Mouse (Mus musculus) thymus, adult 2 months (tissue): ENCODE measurements around the gene Olfr449. TPM values are rescaled to one million over a fixed set of nuclear protein-coding genes. Genes with fewer than 3 reads are reported as not detected.

Experiments used
- DNase-seq: peaks from one replicate; pipeline ENCODE4 v3.0.0; 2021
- H3K27ac ChIP-seq: fragments of 200-500 bp; 2 replicates; pipeline ENCODE4 v1.5.1; 2012; ENCODE audit warnings: low read length, control low read depth; ENCODE audit not compliant: control insufficient read depth, insufficient read depth
- H3K27me3 ChIP-seq: fragments of 200-500 bp; 2 replicates; pipeline ENCODE4 v1.6.1; 2012; ENCODE audit warnings: mild to moderate bottlenecking, low read length, moderate library complexity, mixed read lengths; ENCODE audit not compliant: control insufficient read depth, insufficient read depth
- H3K36me3 ChIP-seq: fragments of 200-500 bp; 2 replicates; pipeline ENCODE4 v1.6.1; 2012; ENCODE audit warnings: mild to moderate bottlenecking, low read length, moderate library complexity; ENCODE audit not compliant: control insufficient read depth, insufficient read depth
- H3K4me1 ChIP-seq: fragments of 200-500 bp; replicated peaks from 2 replicates; pipeline ENCODE4 v1.6.1; 2012; ENCODE audit warnings: low read length; ENCODE audit not compliant: control insufficient read depth, insufficient read depth
- H3K4me3 ChIP-seq: fragments of 200-500 bp; 2 replicates; pipeline ENCODE4 v1.5.1; 2012; ENCODE audit warnings: mild to moderate bottlenecking, low read length, control low read depth, moderate library complexity; ENCODE audit not compliant: control insufficient read depth, insufficient read depth
- CTCF ChIP-seq: fragments of 200-500 bp; IDR thresholded peaks from 2 replicates; pipeline ENCODE4 v1.5.1; 2012; ENCODE audit warnings: mild to moderate bottlenecking, control low read depth, low read length, moderate library complexity, borderline replicate concordance; ENCODE audit not compliant: control insufficient read depth, poor library complexity, insufficient read depth; ENCODE audit errors: extremely low read depth
- POLR2A ChIP-seq: fragments of 200-500 bp; IDR thresholded peaks from 2 replicates; pipeline ENCODE4 v1.6.1; 2012; ENCODE audit warnings: mild to moderate bottlenecking, low read length, control low read depth, moderate library complexity; ENCODE audit not compliant: control insufficient read depth, poor library complexity, insufficient read depth; ENCODE audit errors: extremely low read depth
- WGBS: fragments of 180-500 bp; shearing (Covaris S2); methylation state at CpG from one replicate; pipeline ENCODE4 v1.1.7; 2018; 5-methylcytosine and 5-hydroxymethylcytosine counted together
- polyA plus RNA-seq: library from polyadenylated mRNA; depleted of rRNA; stranded (reverse); fragments of >200 nt; gene quantifications from 2 replicates; pipeline ENCODE4 v1.2.3, GENCODE M21; 2012; rRNA removed

Olfr449 gene
- polyA plus RNA-seq, 1 experiment, result not detected

DNA sequence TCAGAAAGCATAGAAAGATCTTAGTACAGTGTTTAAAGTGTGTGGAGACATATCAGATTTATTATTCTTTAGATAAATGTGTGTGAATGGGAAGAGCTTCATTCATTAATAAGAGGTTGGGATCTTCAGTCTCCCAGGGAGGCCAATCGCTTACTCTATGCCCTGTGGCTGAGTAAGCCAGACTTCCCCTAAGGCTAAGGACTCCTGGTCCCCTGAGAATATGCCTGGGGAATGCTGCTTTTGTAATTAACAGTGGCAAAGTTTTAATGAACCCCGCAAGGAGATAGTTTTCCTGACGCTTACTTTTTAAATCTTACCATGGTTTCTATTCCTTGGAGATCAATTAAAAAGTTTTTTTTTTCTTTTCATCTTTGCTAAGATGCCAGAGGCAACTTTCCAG, 35.5 kb downstream of the Olfr449 start:
- H3K36me3 ChIP-seq, result no peaks in the 10 kb centered on the region
- H3K4me3 ChIP-seq, result no peak overlapping the region
- no peaks in the 10 kb centered on the region for H3K27me3 ChIP-seq
- no peak for TF ChIP-seq CTCF
- no peak for TF ChIP-seq POLR2A
- 87% methylated on average over 3 of the region's 3 CpGs for WGBS
- no peak overlapping the region for H3K27ac ChIP-seq
- H3K4me1 ChIP-seq, result no peaks in the 10 kb centered on the region
- DNase-seq, result no peak

DNA sequence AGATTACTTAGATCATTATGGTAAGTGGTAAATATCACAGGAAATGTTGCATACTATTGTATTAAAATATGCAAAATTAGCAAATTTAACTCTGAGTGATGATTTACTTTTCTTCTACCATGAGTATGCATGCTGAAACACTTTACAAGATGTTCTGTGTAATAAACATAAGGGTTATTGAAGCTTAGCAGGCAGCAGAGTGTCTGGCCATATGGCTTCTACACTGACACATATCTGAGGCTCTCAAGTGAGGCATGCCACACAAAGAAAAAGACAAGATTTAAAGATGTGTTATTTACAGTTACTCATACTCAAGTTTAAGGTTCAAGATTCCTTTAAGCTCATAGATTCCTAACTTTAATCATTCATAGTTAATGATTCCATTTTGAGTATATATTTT, 42.1 kb downstream of the Olfr449 start:
- TF ChIP-seq POLR2A, result no peak
- TF ChIP-seq CTCF, result no peak
- H3K27me3 ChIP-seq, result no peaks in the 10 kb centered on the region
- H3K36me3 ChIP-seq, result no peaks in the 10 kb centered on the region
- no peak overlapping the region for H3K4me3 ChIP-seq
- no peak overlapping the region for H3K27ac ChIP-seq
- DNase-seq, result no peak
- no peaks in the 10 kb centered on the region for H3K4me1 ChIP-seq

Other genes with a start within 250 kb of the Olfr449 start
- not detected in 2 replicates for gene Tcaf3, start 236.7 kb upstream of the Olfr449 start, polyA plus RNA-seq
- gene Tcaf2, start 189.1 kb upstream of the Olfr449 start, polyA plus RNA-seq, result 7.0 and 7.9 TPM in 2 replicates
- 1.9 and 2.5 TPM in 2 replicates for gene Tcaf1, start 124.3 kb upstream of the Olfr449 start, polyA plus RNA-seq
- not detected in 2 replicates for gene Olfr453, start 95.0 kb upstream of the Olfr449 start, polyA plus RNA-seq
- not detected in 2 replicates for gene Olfr38, start 78.0 kb upstream of the Olfr449 start, polyA plus RNA-seq
- not detected in 2 replicates for gene Olfr452, start 49.3 kb upstream of the Olfr449 start, polyA plus RNA-seq
- gene Olfr450, start 22.4 kb upstream of the Olfr449 start, polyA plus RNA-seq, result not detected in 2 replicates
- not detected in 2 replicates for gene Olfr448, start 56.1 kb downstream of the Olfr449 start, polyA plus RNA-seq
- gene Olfr447, start 74.5 kb downstream of the Olfr449 start, polyA plus RNA-seq, result not detected in 2 replicates
- not detected in 2 replicates for gene Olfr446, start 87.0 kb downstream of the Olfr449 start, polyA plus RNA-seq
- gene Olfr444, start 114.7 kb downstream of the Olfr449 start, polyA plus RNA-seq, result not detected in 2 replicates